ENCODE assay signal across 22 mouse cellular contexts in genomic region chr10:118817089-118817488, GRCm38 (mm10). TPM values are rescaled to one million over a fixed set of nuclear protein-coding genes. Genes with fewer than 3 reads are reported as not detected.
DNase-seq lines count a peak whose midpoint lies in the region; ATAC-seq and TF ChIP-seq lines count a peak whose summit lies in the region.
"Had no signal": no experiment of that assay in that cellular context is flagged by ENCODE, and none has a peak within 500 bp of the region (broad histone marks: within the 10 kb centered on the region; RNA-seq: fewer than 3 reads in every experiment).

No protein-coding gene starts in this region.

- no peaks in the 10 kb centered on the region for H3K36me3 ChIP-seq in intestine, postnatal 0 days (ENCODE audit: control insufficient read depth, insufficient read depth)
- H3K36me3 ChIP-seq in kidney, embryonic 16.5 days (ENCODE audit: insufficient read depth, low read length), result no peaks in the 10 kb centered on the region
- H3K36me3 ChIP-seq in lung, postnatal 0 days (ENCODE audit: insufficient read depth, low read length), result no peaks in the 10 kb centered on the region
- H3K36me3 ChIP-seq: embryonic facial prominence, embryonic 13.5 days; forebrain, embryonic 10.5 days; hindbrain, embryonic 13.5 days; limb, embryonic 12.5 days; liver, embryonic 13.5 days had no signal

- peak; percentile 39 to 59 for DNase-seq in kidney, adult 8-10 months
- DNase-seq in kidney, postnatal 25 days, result no peak
- DNase-seq in layer of hippocampus, adult 11-12 months (ENCODE audit: low spot score), result no peak
- DNase-seq in lung, postnatal 0 days (ENCODE audit: low spot score), result no peak
- DNase-seq: adrenal gland, postnatal 25 days; cerebellum, adult 11-12 months; cerebellum, adult 9-11 months; gastrocnemius, adult 2 months; heart, postnatal 4 days; liver, embryonic 13.5 days; lung, adult 2 months; lung, postnatal 14 days; midbrain, embryonic 14.5 days; thymus, postnatal 4 days had no signal

- no peak overlapping the region for H3K27ac ChIP-seq in intestine, postnatal 0 days (ENCODE audit: low read depth, low read length)
- H3K27ac ChIP-seq in kidney, embryonic 16.5 days (ENCODE audit: low read length), result no peak overlapping the region
- no peak overlapping the region for H3K27ac ChIP-seq in lung, postnatal 0 days (ENCODE audit: low read length)
- H3K27ac ChIP-seq: embryonic facial prominence, embryonic 13.5 days; forebrain, embryonic 10.5 days; gastrocnemius, adult 2 months; hindbrain, embryonic 13.5 days; limb, embryonic 12.5 days; liver, embryonic 13.5 days had no signal

- WGBS in intestine, postnatal 0 days, result 41% methylated on average over 6 of the region's 6 CpGs
- 84% methylated on average over 6 of the region's 6 CpGs for WGBS in kidney, embryonic 16.5 days
- WGBS in lung, postnatal 0 days, result 91% methylated on average over 6 of the region's 6 CpGs

- H3K9me3 ChIP-seq in intestine, postnatal 0 days (ENCODE audit: control insufficient read depth), result no peaks in the 10 kb centered on the region
- H3K9me3 ChIP-seq in kidney, embryonic 16.5 days (ENCODE audit: low read length), result no peaks in the 10 kb centered on the region
- no peaks in the 10 kb centered on the region for H3K9me3 ChIP-seq in lung, postnatal 0 days (ENCODE audit: low read length)
- H3K9me3 ChIP-seq: embryonic facial prominence, embryonic 13.5 days; forebrain, embryonic 10.5 days; hindbrain, embryonic 13.5 days; limb, embryonic 12.5 days; liver, embryonic 13.5 days had no signal

- H3K4me3 ChIP-seq in intestine, postnatal 0 days (ENCODE audit: low read depth, low read length), result no peak overlapping the region
- H3K4me3 ChIP-seq in kidney, embryonic 16.5 days (ENCODE audit: low read length), result no peak overlapping the region
- H3K4me3 ChIP-seq in lung, postnatal 0 days (ENCODE audit: low read depth, low read length), result no peak overlapping the region
- H3K4me3 ChIP-seq: embryonic facial prominence, embryonic 13.5 days; forebrain, embryonic 10.5 days; gastrocnemius, adult 2 months; hindbrain, embryonic 13.5 days; limb, embryonic 12.5 days; liver, embryonic 13.5 days had no signal

- no peak for TF ChIP-seq EP300 in lung, postnatal 0 days (IDR thresholded peaks at IDR 0.05)

- TF ChIP-seq CTCF in intestine, postnatal 0 days (IDR thresholded peaks at IDR 0.05; ENCODE audit: low read depth), result no peak
- no peak for TF ChIP-seq CTCF in lung, postnatal 0 days (IDR thresholded peaks at IDR 0.05)

- no peaks in the 10 kb centered on the region for H3K4me1 ChIP-seq in intestine, postnatal 0 days (replicated peaks; ENCODE audit: control insufficient read depth, insufficient read depth, low read length)
- H3K4me1 ChIP-seq in kidney, embryonic 16.5 days (ENCODE audit: insufficient read depth, low read length), result no peaks in the 10 kb centered on the region
- H3K4me1 ChIP-seq in lung, postnatal 0 days (ENCODE audit: insufficient read depth, low read depth, low read length), result no peaks in the 10 kb centered on the region
- H3K4me1 ChIP-seq: liver, embryonic 13.5 days had no signal

- no peak overlapping the region for H3K9ac ChIP-seq in intestine, postnatal 0 days (ENCODE audit: low read depth, low read length)
- H3K9ac ChIP-seq in kidney, embryonic 16.5 days (replicated peaks; ENCODE audit: low read length), result no peak overlapping the region
- no peak overlapping the region for H3K9ac ChIP-seq in lung, postnatal 0 days (replicated peaks; ENCODE audit: low read depth)
- H3K9ac ChIP-seq: embryonic facial prominence, embryonic 13.5 days; hindbrain, embryonic 13.5 days; limb, embryonic 12.5 days; liver, embryonic 13.5 days had no signal

- H3K4me2 ChIP-seq in intestine, postnatal 0 days (replicated peaks; ENCODE audit: low read depth), result no peak overlapping the region
- H3K4me2 ChIP-seq in kidney, embryonic 16.5 days (replicated peaks; ENCODE audit: low read depth, low read length), result no peak overlapping the region
- H3K4me2 ChIP-seq in lung, postnatal 0 days (replicated peaks; ENCODE audit: low read depth, low read length), result no peak overlapping the region
- H3K4me2 ChIP-seq: embryonic facial prominence, embryonic 13.5 days; heart, embryonic 11.5 days; hindbrain, embryonic 13.5 days; limb, embryonic 12.5 days; liver, embryonic 13.5 days had no signal

- ATAC-seq in intestine, postnatal 0 days, result peak; percentile 98
- ATAC-seq in kidney, embryonic 16.5 days (ENCODE audit: low FRiP score, low TSS enrichment), result peak; percentile 52; the same call in 1 of the 2 replicates
- ATAC-seq in lung, postnatal 0 days, result no peak
- ATAC-seq: forebrain, embryonic 16.5 days had no signal

- H3K27me3 ChIP-seq in intestine, postnatal 0 days (replicated peaks; ENCODE audit: control insufficient read depth, insufficient read depth, low read length), result no peaks in the 10 kb centered on the region
- no peaks in the 10 kb centered on the region for H3K27me3 ChIP-seq in kidney, embryonic 16.5 days (ENCODE audit: insufficient read depth, low read length)
- H3K27me3 ChIP-seq in lung, postnatal 0 days (replicated peaks; ENCODE audit: insufficient read depth, low read length), result no peaks in the 10 kb centered on the region
- H3K27me3 ChIP-seq: embryonic facial prominence, embryonic 13.5 days; hindbrain, embryonic 13.5 days; limb, embryonic 12.5 days; liver, embryonic 13.5 days had no signal

RNA-seq across cellular contexts. Expression of gene Dyrk2, which starts 52.9 kb away (rescaled TPM):
- polyA plus RNA-seq in intestine, postnatal 0 days (2015; fragmentation: Nextera tagmentation; extraction: Ambion mirVana), result 13.0 and 16.1 TPM in 2 replicates
- polyA plus RNA-seq in kidney, embryonic 16.5 days (2015; fragmentation: Nextera tagmentation; extraction: Ambion mirVana), result 7.6 and 8.4 TPM in 2 replicates
- 7.0 and 9.4 TPM in 2 replicates for polyA plus RNA-seq in lung, postnatal 0 days (2015; fragmentation: Nextera tagmentation; extraction: Ambion mirVana)

Comparison
In these comparisons a context has a peak if more than half of its experiments do, and no peak if none do; other contexts are left out.
1. DNase-seq: peak in kidney, adult 8-10 months (2 of 2); none in kidney, postnatal 25 days (0 of 2), layer of hippocampus, adult 11-12 months (single experiment) and lung, postnatal 0 days (single experiment).